Mouse (Mus musculus) ES-Bruce4 (cell line): Measurements from ENCODE around the gene Greb1. TPM values are rescaled to one million over a fixed set of nuclear protein-coding genes. Genes with fewer than 3 reads are reported as not detected.
"Not testable (repeated sequence)": the region's sequence is repeated elsewhere in the genome, so short reads cannot be mapped to it uniquely, and the experiment has no call there.

ENCODE experiments used
- H3K27ac ChIP-seq: 2 replicates; pipeline ENCODE4 v1.5.1; 2012; ENCODE audit warnings: low read length, inconsistent platforms; ENCODE audit not compliant: insufficient read depth
- H3K27me3 ChIP-seq: 2 replicates; pipeline ENCODE4 v1.6.1; 2012; ENCODE audit warnings: mild to moderate bottlenecking, low read length, inconsistent platforms; ENCODE audit not compliant: control insufficient read depth, poor library complexity, insufficient read depth, severe bottlenecking
- H3K36me3 ChIP-seq: 2 replicates; pipeline ENCODE4 v1.6.1; 2012; ENCODE audit warnings: inconsistent platforms, mild to moderate bottlenecking, low read length, moderate library complexity; ENCODE audit not compliant: control insufficient read depth, poor library complexity, insufficient read depth, severe bottlenecking
- H3K4me1 ChIP-seq: one replicate; pipeline ENCODE4 v1.8.1; 2011; ENCODE audit warnings: low read length; ENCODE audit not compliant: control insufficient read depth, insufficient read depth
- H3K4me3 ChIP-seq: 2 replicates; pipeline ENCODE4 v1.5.1; 2011; ENCODE audit warnings: low read depth, mild to moderate bottlenecking, low read length
- H3K9ac ChIP-seq: 2 replicates; pipeline ENCODE4 v1.6.1; 2012; ENCODE audit warnings: low read depth, mild to moderate bottlenecking, inconsistent platforms; ENCODE audit not compliant: poor library complexity, severe bottlenecking
- H3K9me3 ChIP-seq: replicated peaks from 2 replicates; pipeline ENCODE4 v1.6.1; 2012; ENCODE audit warnings: mild to moderate bottlenecking, low read length, inconsistent platforms; ENCODE audit not compliant: control insufficient read depth, poor library complexity, insufficient read depth, severe bottlenecking
- CTCF ChIP-seq: IDR thresholded peaks from one replicate; pipeline ENCODE4 v1.8.1; 2011; ENCODE audit warnings: low read depth, low read length
- EP300 ChIP-seq: IDR thresholded peaks from 2 replicates; pipeline ENCODE4 v1.6.1; 2011; ENCODE audit warnings: low read depth, low read length; ENCODE audit not compliant: insufficient read depth
- POLR2A ChIP-seq: IDR thresholded peaks from one replicate; pipeline ENCODE4 v1.8.1; 2011; ENCODE audit warnings: low read length; ENCODE audit not compliant: insufficient read depth
- polyA plus RNA-seq: library from polyadenylated mRNA; stranded (reverse); fragments of >200 nt; gene quantifications from 2 replicates; pipeline ENCODE4 v1.2.4, GENCODE M21; 2011; ENCODE audit warnings: low read depth; ENCODE audit not compliant: missing spikeins, insufficient read depth, insufficient read length

Gene Greb1
- polyA plus RNA-seq, 1 experiment, result 10.2 TPM

- no peaks in the 10 kb centered on the region for H3K27me3 ChIP-seq
- no peaks in the 10 kb centered on the region for H3K4me1 ChIP-seq
- no peaks in the 10 kb centered on the region for H3K36me3 ChIP-seq
- no peak overlapping the region for H3K27ac ChIP-seq
- TF ChIP-seq CTCF, result peak; percentile 82
- TF ChIP-seq POLR2A, result no peak
- no peaks in the 10 kb centered on the region for H3K9me3 ChIP-seq
- H3K4me3 ChIP-seq, result no peak overlapping the region
- no peak overlapping the region for H3K9ac ChIP-seq
Observed at GRCm38 (mm10) chr12:16718660-16719315, 81.9 kb downstream of the Greb1 start.

GRCm38 (mm10) chr12:16717653-16718052, 83.0 kb downstream of the Greb1 start:
- no peaks in the 10 kb centered on the region for H3K27me3 ChIP-seq
- H3K36me3 ChIP-seq, result no peaks in the 10 kb centered on the region
- no peaks in the 10 kb centered on the region for H3K9me3 ChIP-seq
- H3K9ac ChIP-seq, result no peak overlapping the region
- no peaks in the 10 kb centered on the region for H3K4me1 ChIP-seq
- no peak overlapping the region for H3K4me3 ChIP-seq
- TF ChIP-seq EP300 (no peak), CTCF (peak; percentile 97)
- no peak overlapping the region for H3K27ac ChIP-seq

- H3K4me3 ChIP-seq, result no peak overlapping the region
- H3K36me3 ChIP-seq, result no peaks in the 10 kb centered on the region
- no peaks in the 10 kb centered on the region for H3K9me3 ChIP-seq
- no peaks in the 10 kb centered on the region for H3K27me3 ChIP-seq
- H3K4me1 ChIP-seq, result no peaks in the 10 kb centered on the region
- TF ChIP-seq CTCF (no peak), EP300 (no peak), POLR2A (no peak)
- H3K27ac ChIP-seq, result no peak overlapping the region
- no peak overlapping the region for H3K9ac ChIP-seq
Observed at GRCm38 (mm10) chr12:16714616-16715015, 86.1 kb downstream of the Greb1 start.

GRCm38 (mm10) chr12:16698691-16699090, 102.0 kb downstream of the Greb1 start:
- Histone ChIP-seq H3K4me1 (no peaks in the 10 kb centered on the region), H3K9ac (no peak overlapping the region), H3K4me3 (no peak overlapping the region), H3K27ac (no peak overlapping the region), H3K36me3 (no peaks in the 10 kb centered on the region), H3K9me3 (no peaks in the 10 kb centered on the region), H3K27me3 (no peaks in the 10 kb centered on the region)
- TF ChIP-seq CTCF (no peak), POLR2A (no peak), EP300 (no peak)

GRCm38 (mm10) chr12:16696146-16696545, 104.5 kb downstream of the Greb1 start:
- Histone ChIP-seq H3K4me1 (no peaks in the 10 kb centered on the region), H3K27ac (no peak overlapping the region), H3K4me3 (no peak overlapping the region), H3K27me3 (no peaks in the 10 kb centered on the region), H3K9me3 (no peaks in the 10 kb centered on the region), H3K36me3 (no peaks in the 10 kb centered on the region), H3K9ac (no peak overlapping the region)
- no peak for TF ChIP-seq POLR2A

GRCm38 (mm10) chr12:16695252-16695651, 105.4 kb downstream of the Greb1 start:
- not testable (repeated sequence) for H3K4me3 ChIP-seq, H3K36me3 ChIP-seq, H3K27ac ChIP-seq, H3K27me3 ChIP-seq, H3K9me3 ChIP-seq, H3K9ac ChIP-seq, H3K4me1 ChIP-seq
